Mouse (Mus musculus) gastrocnemius, postnatal 4 days (tissue): ENCODE results near the gene Tmem265. TPM values are rescaled to one million over a fixed set of nuclear protein-coding genes. Genes with fewer than 3 reads are reported as not detected.
A peak's percentile ranks its signal among the peaks of the same experiment; 100 is the strongest.

Experiments used
- DNase-seq, 2 experiments: peaks; one replicate each; pipeline ENCODE4 v3.0.0; 2021 to 2022; ENCODE audit warnings: low spot score in 2 of 2, mixed read lengths in 2 of 2
- total RNA-seq, 2 experiments: library from RNA; stranded (reverse); gene quantifications; 2 replicates each; pipeline ENCODE4 v1.2.3; 2021

Tmem265 gene
- total RNA-seq, 2 experiments from 2014 or later, result 3.1 TPM; not detected in 1

DNA sequence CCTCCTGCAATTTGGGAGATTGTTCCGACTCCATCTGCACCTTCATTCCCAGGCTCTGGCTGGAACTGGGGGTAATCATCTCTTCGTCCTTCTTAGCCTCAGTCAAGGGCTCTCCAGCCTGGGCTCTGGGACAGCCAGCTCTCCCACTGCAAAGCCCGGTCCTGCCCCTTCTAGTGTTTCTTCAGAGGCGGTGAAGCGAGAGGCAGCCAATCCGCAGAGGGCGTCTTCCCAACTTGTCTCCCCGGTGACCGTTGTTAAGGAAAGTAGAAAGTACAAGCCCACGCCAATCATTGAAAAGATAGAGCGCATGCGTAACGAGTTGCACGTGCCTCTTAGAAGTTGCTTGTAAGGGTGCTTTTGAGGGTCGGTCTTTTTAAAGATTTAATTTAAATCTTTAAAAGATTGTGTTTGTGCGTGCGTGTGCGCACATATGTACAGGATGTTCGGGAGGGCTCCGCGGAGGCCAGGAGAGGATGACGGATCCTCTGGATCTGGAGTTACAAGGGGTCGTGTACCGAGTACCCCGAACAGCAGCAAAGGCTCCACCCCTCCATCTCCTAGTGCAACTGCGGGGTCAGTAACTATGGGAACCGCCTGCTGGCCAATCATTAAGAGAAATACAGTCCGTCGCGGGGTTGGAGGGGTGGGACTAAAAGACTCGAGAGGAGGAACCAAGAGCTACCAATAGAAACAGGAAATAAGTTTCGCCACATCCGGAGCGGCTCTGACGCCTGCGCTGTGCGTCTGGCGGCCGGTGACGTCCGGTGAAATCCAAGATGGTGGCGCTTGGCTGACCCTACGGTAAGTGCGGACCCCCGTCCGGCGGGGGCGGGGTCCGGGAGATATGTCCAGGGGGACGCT lies 27.1 kb downstream of the Tmem265 start, which contains the start of the genes Ccdc189 and Rnf40:
TSS of gene Ccdc189 (minus strand) at position 585 of the 861 bp plus-strand sequence.
TSS of gene Rnf40 (plus strand) at position 757 of the 861 bp plus-strand sequence.
- peak; percentile 69 to 89 for DNase-seq

DNA sequence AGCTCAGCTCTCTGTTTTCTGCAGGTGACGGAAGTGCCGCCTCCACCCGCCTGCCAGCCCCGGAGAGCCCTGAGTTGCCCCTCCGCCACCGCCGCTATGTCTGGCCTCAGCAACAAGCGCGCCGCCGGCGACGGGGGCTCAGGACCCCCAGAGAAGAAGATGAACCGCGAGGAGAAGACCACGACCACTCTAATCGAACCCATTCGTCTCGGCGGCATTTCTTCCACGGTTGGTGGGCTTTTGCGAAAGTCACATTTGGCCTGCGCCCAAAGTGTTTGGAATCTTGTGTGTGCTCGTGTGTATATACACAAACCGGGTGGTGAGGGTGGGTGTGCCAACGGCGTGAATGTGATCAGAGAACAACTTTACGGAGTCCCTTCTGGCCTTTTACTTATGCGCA lies 27.7 kb downstream of the Tmem265 start:
- no peak for DNase-seq

GRCm38 (mm10) chr7:127589637-127590036 lies 28.4 kb downstream of the Tmem265 start:
- DNase-seq, result no peak

DNA sequence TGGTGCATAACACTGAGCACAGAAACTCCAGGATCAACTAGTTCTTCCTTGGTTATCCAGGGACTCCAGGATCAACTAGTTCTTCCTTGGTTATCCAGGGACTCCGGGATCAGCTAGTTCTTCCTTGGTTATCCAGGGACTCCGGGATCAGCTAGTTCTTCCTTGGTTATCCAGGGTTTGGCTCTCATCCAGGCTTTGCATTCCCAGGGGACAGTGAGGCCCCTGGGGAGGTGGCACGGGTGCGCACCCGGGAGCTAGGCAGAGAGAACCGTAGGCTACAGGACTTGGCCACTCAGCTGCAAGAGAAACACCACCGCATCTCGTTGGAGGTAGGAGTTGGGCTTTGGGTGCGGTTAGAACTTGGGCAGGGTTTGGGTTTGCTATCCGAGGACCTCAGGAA lies 29.9 kb downstream of the Tmem265 start:
- DNase-seq, result no peak

DNA sequence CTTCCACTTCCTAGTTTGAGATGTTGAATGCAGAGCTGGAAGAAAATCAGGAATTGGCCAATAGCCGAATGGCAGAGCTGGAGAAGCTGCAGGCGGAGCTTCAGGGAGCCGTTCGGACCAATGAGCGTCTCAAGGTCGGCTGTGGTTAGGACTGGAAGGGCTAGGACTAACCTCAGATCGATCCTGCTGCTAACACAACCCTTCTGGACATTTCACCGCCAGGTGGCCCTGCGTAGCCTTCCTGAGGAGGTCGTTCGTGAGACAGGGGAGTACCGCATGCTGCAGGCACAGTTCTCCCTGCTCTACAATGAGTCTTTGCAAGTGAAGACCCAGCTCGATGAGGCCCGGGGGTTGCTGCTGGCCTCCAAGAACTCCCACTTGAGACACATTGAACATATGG lies 31.4 kb downstream of the Tmem265 start:
- DNase-seq, result no peak

- no peak for DNase-seq
Measured at GRCm38 (mm10) chr7:127596747-127597146, 35.6 kb downstream of the Tmem265 start.

GRCm38 (mm10) chr7:127600612-127601011 lies 39.4 kb downstream of the Tmem265 start:
- DNase-seq, result no peak

DNA sequence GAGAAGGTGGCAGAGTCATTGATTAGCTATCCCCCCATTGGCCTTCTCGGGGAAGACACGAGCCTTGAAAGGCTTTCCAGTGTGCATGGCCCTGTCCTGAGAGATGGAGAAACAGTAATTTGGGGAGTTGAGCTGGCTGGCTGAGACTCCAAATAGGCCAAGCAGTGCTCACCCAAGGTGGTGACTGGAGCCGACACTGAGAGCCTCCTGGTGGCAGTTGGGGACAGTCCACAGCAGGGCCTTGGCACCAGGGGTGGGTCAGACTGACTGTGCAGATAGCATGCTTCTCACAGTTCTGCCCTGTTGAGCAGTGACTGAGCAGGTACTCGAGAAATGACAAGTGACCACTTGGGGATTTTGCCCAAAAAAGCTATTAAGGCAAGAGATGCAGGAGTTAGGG lies 40.5 kb downstream of the Tmem265 start:
- no peak for DNase-seq

DNA sequence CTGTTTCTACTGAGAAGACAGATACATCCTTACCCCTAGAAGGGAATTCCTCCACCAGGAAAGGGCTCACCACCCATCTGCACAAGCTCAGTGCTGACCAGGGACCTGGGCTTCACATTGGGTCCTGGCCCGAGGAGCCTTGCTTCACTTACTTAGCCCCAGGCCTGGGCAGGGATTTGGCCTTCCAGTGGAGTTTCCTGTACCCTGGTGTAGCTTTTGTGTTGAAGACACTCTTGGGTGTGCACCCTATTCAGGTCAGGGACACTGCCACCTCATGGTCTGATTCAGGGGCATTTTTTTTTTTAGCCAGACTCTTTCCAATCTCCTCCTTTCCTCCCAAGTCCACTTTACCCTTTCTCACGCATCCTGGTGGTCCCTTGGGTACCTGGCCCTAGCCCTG lies 41.7 kb downstream of the Tmem265 start:
- DNase-seq, result no peak

DNA sequence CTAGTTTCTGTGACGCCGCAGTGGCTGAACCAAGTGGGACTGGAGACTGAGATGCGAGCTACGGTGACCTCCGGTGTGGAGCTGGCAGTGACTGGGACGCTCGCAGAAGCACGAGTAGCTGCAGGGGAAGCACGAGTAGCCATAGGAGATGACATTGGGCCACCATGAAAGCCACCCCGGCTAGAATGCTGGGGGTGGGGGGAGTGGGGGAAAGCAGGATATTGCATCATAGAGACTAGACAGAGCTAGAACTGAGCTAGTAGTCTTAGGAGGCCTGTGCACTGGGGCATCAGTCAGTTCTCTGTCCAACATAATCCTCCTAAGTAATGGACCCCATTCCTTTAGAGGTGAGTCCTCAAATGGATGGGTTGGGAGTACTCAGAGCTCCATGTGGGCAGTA lies 43.1 kb downstream of the Tmem265 start:
- no peak for DNase-seq

GRCm38 (mm10) chr7:127607150-127607549 lies 46.0 kb downstream of the Tmem265 start:
- no peak for DNase-seq

DNA sequence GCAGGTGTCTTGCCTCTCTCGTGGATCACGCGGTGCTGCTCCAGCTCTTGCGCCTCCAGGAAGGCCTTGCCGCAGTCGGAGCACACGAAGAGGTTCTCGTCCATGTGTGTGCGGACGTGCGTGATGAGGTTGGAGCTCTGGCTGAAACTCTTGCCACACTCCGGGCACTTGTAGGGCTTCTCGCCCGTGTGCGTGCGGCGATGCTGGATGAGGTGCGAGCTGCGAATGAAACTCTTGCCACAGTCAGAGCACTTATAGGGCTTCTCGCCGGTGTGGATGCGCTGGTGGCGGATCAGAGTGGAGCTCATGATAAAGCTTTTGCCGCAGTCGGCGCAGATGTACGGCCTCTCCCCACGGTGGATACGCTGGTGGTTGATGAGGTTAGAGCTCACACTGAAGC lies 49.8 kb downstream of the Tmem265 start:
- no peak for DNase-seq

GRCm38 (mm10) chr7:127611561-127611960 lies 50.4 kb downstream of the Tmem265 start:
- DNase-seq, result no peak

DNA sequence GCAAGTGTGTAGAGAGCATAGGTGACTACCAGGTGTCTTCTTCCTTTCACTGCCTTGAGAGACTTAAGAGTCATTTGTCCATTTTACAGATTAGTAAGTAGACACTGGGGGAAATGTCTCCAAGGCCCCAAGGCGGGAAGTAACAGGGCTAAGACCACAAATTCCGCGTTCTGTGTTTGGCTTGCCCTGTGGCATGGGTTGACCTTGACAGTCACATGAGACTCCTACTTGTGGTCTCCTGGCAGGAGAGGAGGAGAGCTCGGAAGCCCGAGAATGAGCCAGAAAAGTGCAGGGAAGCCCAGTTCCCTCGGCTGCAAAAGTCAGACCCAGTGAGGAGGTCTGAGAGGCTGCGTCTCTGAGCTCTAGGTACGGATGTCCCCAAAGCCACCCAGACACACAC lies 52.3 kb downstream of the Tmem265 start:
- DNase-seq, result no peak

DNA sequence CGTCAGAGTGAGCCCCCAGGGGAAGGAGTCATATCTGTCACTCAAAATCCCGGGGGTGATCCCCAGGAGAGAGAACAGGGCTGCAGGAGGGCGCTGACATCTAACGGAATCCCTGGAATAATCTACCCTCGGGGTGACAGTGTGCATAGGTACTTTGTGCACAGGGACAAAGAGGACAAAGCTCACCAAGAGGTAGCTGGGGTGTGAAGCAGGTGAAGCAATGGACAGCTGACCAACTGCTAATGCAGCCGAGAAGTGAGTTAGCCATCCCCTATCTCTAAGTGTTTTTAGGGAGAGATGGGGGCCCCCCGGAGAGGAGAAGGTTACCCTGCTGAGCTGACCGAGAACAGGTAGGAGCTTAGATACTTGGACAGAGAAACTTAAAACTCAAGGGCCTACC lies 52.9 kb downstream of the Tmem265 start:
- DNase-seq, result no peak

GRCm38 (mm10) chr7:127614511-127614890 lies 53.3 kb downstream of the Tmem265 start:
- DNase-seq, result peak in 1 of 2 experiments; percentile 60

DNA sequence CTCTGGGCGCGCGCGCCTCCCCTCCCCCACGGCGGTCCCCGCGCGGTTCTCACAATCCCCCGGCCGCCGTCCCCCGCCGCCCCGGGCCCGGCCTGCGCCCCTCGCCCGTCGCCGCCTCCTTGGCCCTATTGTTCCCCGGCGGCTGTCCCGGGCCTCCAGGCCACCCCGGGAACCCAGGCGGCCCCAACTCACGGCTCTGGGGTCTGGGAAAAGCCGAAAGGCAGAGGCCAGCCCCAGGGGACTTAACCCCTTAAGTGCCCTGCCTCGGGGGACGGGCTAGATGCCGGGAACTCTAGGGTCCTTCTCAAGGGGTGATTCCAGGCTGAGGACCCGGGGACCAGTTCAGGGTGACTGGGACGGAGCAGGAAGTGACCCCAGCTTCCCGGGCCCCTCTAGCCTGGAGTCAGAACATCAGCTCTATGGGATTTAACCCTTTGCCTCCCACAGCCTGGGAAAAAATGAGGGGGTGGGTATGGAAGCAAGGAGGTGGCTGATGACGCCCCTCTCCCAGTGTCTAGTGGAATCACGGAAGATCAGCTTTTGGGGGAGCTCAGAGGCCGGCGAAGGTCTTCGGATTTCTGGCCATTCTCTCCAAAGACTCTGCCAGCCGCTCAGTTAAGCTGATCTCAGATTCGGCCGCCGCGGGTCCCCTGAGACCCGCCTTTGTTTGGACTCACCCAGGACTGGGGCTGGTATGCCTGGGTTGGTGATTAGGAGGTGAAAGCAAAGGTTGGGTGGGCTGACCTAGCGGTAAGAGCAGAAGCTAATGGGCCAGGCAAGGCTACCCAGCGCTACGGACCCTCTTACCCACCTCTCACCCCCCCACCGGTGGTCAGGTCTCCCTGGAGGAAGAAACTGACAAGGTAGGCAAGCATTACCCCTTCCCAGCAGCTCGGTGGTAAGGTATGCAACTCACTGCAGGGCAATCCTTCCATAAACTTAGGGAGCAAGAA lies 54.0 kb downstream of the Tmem265 start, which contains the start of gene Zfp629:
TSS of gene Zfp629 (minus strand) at position 907 of the 953 bp plus-strand sequence.
- peak; percentile 45 to 79 for DNase-seq

- DNase-seq, result no peak
Measured at GRCm38 (mm10) chr7:127616336-127616735, 55.1 kb downstream of the Tmem265 start.
